Mouse (Mus musculus) neural tube, embryonic 11.5 days (tissue): Measurements from ENCODE around the gene Tap1. TPM values are rescaled to one million over a fixed set of nuclear protein-coding genes. Genes with fewer than 3 reads are reported as not detected.

Source experiments
- ATAC-seq: fragments of 200-750 bp; cut with Nextera tagmentation; 2 replicates; pipeline ENCODE4 v1.8.0; 2017; ENCODE audit warnings: moderate number of reproducible peaks, mild to moderate bottlenecking, moderate TSS enrichment, moderate library complexity; ENCODE audit not compliant: insufficient read depth, low FRiP score, low TSS enrichment
- DNase-seq: peaks from one replicate; pipeline ENCODE4 v3.0.0-alpha.2; 2015; ENCODE audit warnings: low spot score
- H3K27ac ChIP-seq: fragments of 300-500 bp; sonication (generic); 2 replicates; pipeline ENCODE4 v1.5.1; 2014; ENCODE audit warnings: low read depth, mild to moderate bottlenecking, low read length
- H3K27me3 ChIP-seq: fragments of 300-500 bp; sonication (generic); 2 replicates; pipeline ENCODE4 v1.6.1; 2014; ENCODE audit warnings: mild to moderate bottlenecking, low read length, mixed read lengths; ENCODE audit not compliant: control insufficient read depth, insufficient read depth
- H3K36me3 ChIP-seq: fragments of 300-500 bp; sonication (generic); 2 replicates; pipeline ENCODE4 v1.6.1; 2014; ENCODE audit warnings: mild to moderate bottlenecking, low read length, moderate library complexity, mixed read lengths; ENCODE audit not compliant: control insufficient read depth, insufficient read depth
- H3K4me1 ChIP-seq: fragments of 300-500 bp; sonication (generic); 2 replicates; pipeline ENCODE4 v1.6.1; 2014; ENCODE audit warnings: low read length, mixed read lengths; ENCODE audit not compliant: control insufficient read depth, insufficient read depth
- H3K4me2 ChIP-seq: fragments of 300-500 bp; sonication (generic); 2 replicates; pipeline ENCODE4 v1.6.1; 2014; ENCODE audit warnings: low read depth, mild to moderate bottlenecking, moderate library complexity
- H3K4me3 ChIP-seq: fragments of 300-500 bp; sonication (generic); 2 replicates; pipeline ENCODE4 v1.5.1; 2014; ENCODE audit warnings: low read depth, low read length
- H3K9ac ChIP-seq: fragments of 300-500 bp; sonication (generic); 2 replicates; pipeline ENCODE4 v1.6.1; 2014; ENCODE audit warnings: mild to moderate bottlenecking, low read length
- H3K9me3 ChIP-seq: fragments of 300-500 bp; sonication (generic); 2 replicates; pipeline ENCODE4 v1.6.1; 2016; ENCODE audit warnings: low read length; ENCODE audit not compliant: control insufficient read depth
- WGBS: fragments of 180-500 bp; shearing (Covaris S2); extraction: QIAGEN DNeasy Blood & Tissue Kit; methylation state at CpG from one replicate; pipeline ENCODE4 v1.1.7; 2014; 5-methylcytosine and 5-hydroxymethylcytosine counted together
- polyA plus RNA-seq: library from polyadenylated mRNA; unstranded; fragments of >200 nt; fragmentation: Nextera tagmentation; extraction: Ambion mirVana; gene quantifications from 2 replicates; pipeline ENCODE4 v1.2.1, GENCODE M21; 2014

Tap1 gene
- polyA plus RNA-seq, 1 experiment from 2014 or later = 0.68 TPM

GRCm38 (mm10) chr17:34204303-34205010 lies 17.1 kb downstream of the Tap1 start:
- no peak overlapping the region for H3K27ac ChIP-seq
- peak overlapping the region; percentile 60 for H3K9ac ChIP-seq
- ATAC-seq = no peak; the same call in 1 of the 2 replicates
- no peaks in the 10 kb centered on the region; the same call in 1 of the 2 replicates for H3K4me1 ChIP-seq
- peaks cover 24% of the 10 kb centered on the region for H3K27me3 ChIP-seq
- H3K4me3 ChIP-seq = peak overlapping the region; percentile 62
- H3K9me3 ChIP-seq = no peaks in the 10 kb centered on the region
- peak; percentile 84 for DNase-seq
- under 1% methylated on average over 44 of the region's 44 CpGs for WGBS
- H3K4me2 ChIP-seq = peak overlapping the region; percentile 90
- H3K36me3 ChIP-seq = no peaks in the 10 kb centered on the region

- no peak for ATAC-seq
- H3K4me3 ChIP-seq = peak overlapping the region; percentile 62
- WGBS = 16% methylated on average over 18 of the region's 18 CpGs
- no peak overlapping the region for H3K27ac ChIP-seq
- no peaks in the 10 kb centered on the region for H3K9me3 ChIP-seq
- DNase-seq = no peak
- H3K36me3 ChIP-seq = no peaks in the 10 kb centered on the region
- H3K27me3 ChIP-seq = peaks cover 24% of the 10 kb centered on the region
- H3K9ac ChIP-seq = peak overlapping the region; percentile 60
- peak overlapping the region; percentile 90 for H3K4me2 ChIP-seq
- no peaks in the 10 kb centered on the region; the same call in 1 of the 2 replicates for H3K4me1 ChIP-seq
Measured at GRCm38 (mm10) chr17:34205021-34205745, 17.8 kb downstream of the Tap1 start.

- Histone ChIP-seq H3K27me3 (peaks cover 25% of the 10 kb centered on the region), H3K36me3 (no peaks in the 10 kb centered on the region), H3K9ac (no peak overlapping the region), H3K4me3 (no peak overlapping the region), H3K9me3 (no peaks in the 10 kb centered on the region), H3K4me2 (no peak overlapping the region), H3K4me1 (no peaks in the 10 kb centered on the region; the same call in 1 of the 2 replicates), H3K27ac (no peak overlapping the region)
- WGBS = 25% methylated on average over 9 of the region's 9 CpGs
- ATAC-seq = no peak
- DNase-seq = no peak
Measured at GRCm38 (mm10) chr17:34205746-34206176, 18.4 kb downstream of the Tap1 start.

DNA sequence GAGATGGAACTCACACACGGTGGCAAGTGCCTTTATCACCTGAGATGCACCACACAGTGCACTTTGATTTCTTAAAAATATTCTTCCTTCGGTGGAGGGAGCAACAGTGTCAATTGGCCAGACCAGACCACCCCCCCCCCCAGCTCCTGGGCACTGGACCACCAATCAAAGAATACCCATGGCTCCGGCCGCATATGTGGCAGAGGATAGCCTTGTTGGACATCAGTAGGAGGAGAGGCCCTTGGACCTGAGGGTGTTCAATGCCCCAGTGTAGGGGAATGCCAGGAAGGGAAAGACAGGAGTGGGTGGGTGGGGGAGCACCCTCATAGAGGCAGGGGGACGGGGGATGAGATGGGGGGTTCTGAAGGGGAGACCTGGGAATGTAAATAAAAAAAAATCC lies 19.4 kb downstream of the Tap1 start:
- WGBS = 88% methylated on average over 5 of the region's 5 CpGs
- no peak for ATAC-seq

DNA sequence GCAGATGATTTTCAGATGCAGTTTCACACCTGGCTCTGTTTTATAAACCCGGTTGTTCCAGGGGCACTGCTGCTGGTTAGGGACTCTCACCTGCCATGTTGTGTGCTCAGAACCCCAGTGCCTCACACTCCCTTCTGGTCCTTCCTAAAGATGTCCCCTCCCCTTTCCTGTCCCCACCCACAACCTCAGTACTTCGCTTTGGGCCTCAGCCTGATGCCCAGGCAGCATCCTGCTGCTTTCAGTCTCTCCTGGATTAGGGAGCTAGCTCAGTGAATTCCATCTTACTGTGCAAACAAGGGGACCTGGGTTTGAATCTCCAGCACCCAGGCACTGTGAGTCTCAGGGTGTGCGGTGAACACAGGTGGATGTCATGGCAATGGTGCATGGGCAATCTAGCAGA lies 20.1 kb downstream of the Tap1 start:
- no peak overlapping the region for H3K4me2 ChIP-seq
- H3K27ac ChIP-seq = no peak overlapping the region
- peaks cover 34% of the 10 kb centered on the region for H3K27me3 ChIP-seq
- H3K4me1 ChIP-seq = no peaks in the 10 kb centered on the region; the same call in 1 of the 2 replicates
- no peaks in the 10 kb centered on the region for H3K9me3 ChIP-seq
- H3K36me3 ChIP-seq = no peaks in the 10 kb centered on the region
- 54% methylated on average over 3 of the region's 3 CpGs for WGBS
- no peak for DNase-seq
- no peak overlapping the region for H3K9ac ChIP-seq
- ATAC-seq = no peak
- H3K4me3 ChIP-seq = no peak overlapping the region

More for the DNA sequence above, 19.4 kb downstream of the Tap1 start:
- Histone ChIP-seq H3K4me2 (no peak overlapping the region), H3K27me3 (peaks cover 27% of the 10 kb centered on the region), H3K9me3 (no peaks in the 10 kb centered on the region), H3K4me3 (no peak overlapping the region), H3K4me1 (no peaks in the 10 kb centered on the region; the same call in 1 of the 2 replicates), H3K9ac (no peak overlapping the region), H3K36me3 (no peaks in the 10 kb centered on the region), H3K27ac (no peak overlapping the region)
- DNase-seq = no peak

- ATAC-seq = no peak
- H3K27me3 ChIP-seq = peaks cover 38% of the 10 kb centered on the region
Measured at GRCm38 (mm10) chr17:34207866-34208265, 20.5 kb downstream of the Tap1 start.

DNA sequence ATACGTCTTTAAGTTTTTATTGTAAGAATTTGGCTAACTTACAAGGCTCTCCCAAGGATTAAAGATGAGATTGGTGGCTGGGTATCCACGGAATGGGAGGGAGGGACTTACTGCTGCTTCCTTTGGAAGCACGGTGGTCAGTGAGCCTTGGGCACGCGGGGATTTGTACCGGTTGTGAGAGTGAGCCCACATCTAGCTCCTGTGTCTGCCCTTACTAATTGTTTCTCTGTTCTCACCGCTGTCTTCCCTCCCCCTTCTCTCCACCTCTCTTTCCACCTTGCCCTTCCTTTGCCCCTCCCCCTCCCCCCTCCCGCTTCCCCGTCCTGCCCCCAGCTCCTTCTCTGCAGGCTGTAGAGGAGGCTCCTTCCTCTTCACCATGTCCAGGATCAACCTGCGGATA lies 21.1 kb downstream of the Tap1 start:
- no peaks in the 10 kb centered on the region; the same call in 1 of the 2 replicates for H3K4me1 ChIP-seq
- H3K36me3 ChIP-seq = no peaks in the 10 kb centered on the region
- H3K27me3 ChIP-seq = peaks cover 37% of the 10 kb centered on the region
- no peak overlapping the region for H3K4me3 ChIP-seq
- no peaks in the 10 kb centered on the region for H3K9me3 ChIP-seq
- ATAC-seq (no peak), DNase-seq (no peak)
- no peak overlapping the region for H3K9ac ChIP-seq
- H3K4me2 ChIP-seq = no peak overlapping the region
- no peak overlapping the region for H3K27ac ChIP-seq
- WGBS = 26% methylated on average over 10 of the region's 10 CpGs

More at GRCm38 (mm10) chr17:34207866-34208265, 20.5 kb downstream of the Tap1 start:
- no peak for DNase-seq
- no peak overlapping the region for H3K9ac ChIP-seq
- no peaks in the 10 kb centered on the region for H3K36me3 ChIP-seq
- H3K4me1 ChIP-seq = no peaks in the 10 kb centered on the region; the same call in 1 of the 2 replicates
- H3K9me3 ChIP-seq = no peaks in the 10 kb centered on the region
- no peak overlapping the region for H3K4me3 ChIP-seq
- H3K27ac ChIP-seq = no peak overlapping the region
- WGBS = 96% methylated on average over 9 of the region's 9 CpGs
- H3K4me2 ChIP-seq = no peak overlapping the region

DNA sequence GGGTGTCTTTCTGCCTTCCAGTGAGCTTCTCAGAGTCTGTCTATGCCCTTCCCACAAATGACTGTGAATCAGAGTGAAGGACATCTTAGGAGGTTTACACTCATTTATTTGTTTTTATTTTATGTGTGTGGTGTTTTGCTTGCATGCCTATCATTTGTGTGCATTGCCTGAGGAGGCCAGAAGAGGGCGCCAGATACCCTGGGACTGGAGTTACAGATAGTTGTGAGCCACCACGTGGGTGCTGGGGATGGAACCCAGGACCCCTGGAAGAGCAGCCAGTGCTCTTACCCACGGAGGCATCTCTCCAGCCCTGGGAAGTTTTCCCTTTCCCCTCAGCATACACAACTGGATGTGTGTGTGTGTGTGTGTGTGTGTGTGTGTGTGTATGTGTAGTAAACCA lies 22.3 kb downstream of the Tap1 start:
- H3K27ac ChIP-seq = no peak overlapping the region
- no peaks in the 10 kb centered on the region for H3K36me3 ChIP-seq
- peaks cover 43% of the 10 kb centered on the region for H3K27me3 ChIP-seq
- H3K4me1 ChIP-seq = no peaks in the 10 kb centered on the region; the same call in 1 of the 2 replicates
- no peak overlapping the region for H3K4me2 ChIP-seq
- H3K4me3 ChIP-seq = no peak overlapping the region
- no peaks in the 10 kb centered on the region for H3K9me3 ChIP-seq
- WGBS = 44% methylated on average over 3 of the region's 3 CpGs
- ATAC-seq = no peak
- DNase-seq = no peak
- H3K9ac ChIP-seq = no peak overlapping the region
